Mouse (Mus musculus): Measurements from ENCODE around the gene Gm20388. TPM values are rescaled to one million over a fixed set of nuclear protein-coding genes. Genes with fewer than 3 reads are reported as not detected.
A peak's percentile ranks its signal among the peaks of the same experiment; 100 is the strongest.
"Not testable (repeated sequence)": the region's sequence is repeated elsewhere in the genome, so short reads cannot be mapped to it uniquely, and the experiment has no call there.

The Gm20388 gene
- total and polyA plus RNA-seq, 2 experiments from 2014 or later: 51.3 TPM; not detected in 1

GRCm38 (mm10) chr8:122569996-122570395 lies 2659.4 kb downstream of the Gm20388 start:
- ATAC-seq: no peak

GRCm38 (mm10) chr8:122571153-122571552 lies 2660.5 kb downstream of the Gm20388 start:
- Histone ChIP-seq H3K27me3 (ENCODE audit: insufficient read depth, low read length) (no peaks in the 10 kb centered on the region), H3K4me2 (ENCODE audit: low read depth) (no peak overlapping the region), H3K9ac (no peak overlapping the region), H3K36me3 (ENCODE audit: insufficient read depth) (peaks cover 16% of the 10 kb centered on the region), H3K27ac (ENCODE audit: low read depth, low read length) (no peak overlapping the region), H3K9me3 (ENCODE audit: low read length) (no peaks in the 10 kb centered on the region), H3K4me1 (ENCODE audit: insufficient read depth) (peaks cover 27% of the 10 kb centered on the region), H3K4me3 (ENCODE audit: low read depth, low read length) (no peak overlapping the region)
- TF ChIP-seq CTCF (IDR thresholded peaks at IDR 0.05; ENCODE audit: low read depth): no peak
- WGBS: 95% methylated on average over 11 of the region's 11 CpGs
- no peak for DNase-seq
- ATAC-seq: no peak

More at GRCm38 (mm10) chr8:122569996-122570395, 2659.4 kb downstream of the Gm20388 start:
- H3K9me3 ChIP-seq (ENCODE audit: low read length): no peaks in the 10 kb centered on the region
- TF ChIP-seq CTCF (IDR thresholded peaks at IDR 0.05; ENCODE audit: low read depth): no peak
- H3K36me3 ChIP-seq (ENCODE audit: insufficient read depth): peaks cover 16% of the 10 kb centered on the region
- no peaks in the 10 kb centered on the region for H3K27me3 ChIP-seq (ENCODE audit: insufficient read depth, low read length)
- no peak overlapping the region for H3K27ac ChIP-seq (ENCODE audit: low read depth, low read length)
- H3K9ac ChIP-seq: no peak overlapping the region
- no peak for DNase-seq
- no peak overlapping the region for H3K4me3 ChIP-seq (ENCODE audit: low read depth, low read length)
- WGBS: 96% methylated on average over 16 of the region's 16 CpGs
- H3K4me1 ChIP-seq (ENCODE audit: insufficient read depth): peaks cover 19% of the 10 kb centered on the region
- no peak overlapping the region for H3K4me2 ChIP-seq (ENCODE audit: low read depth)

GRCm38 (mm10) chr8:122571750-122572267 lies 2661.2 kb downstream of the Gm20388 start:
- WGBS: 91% methylated on average over 17 of the region's 17 CpGs
- no peak overlapping the region for H3K4me2 ChIP-seq (ENCODE audit: low read depth)
- no peaks in the 10 kb centered on the region for H3K27me3 ChIP-seq (ENCODE audit: insufficient read depth, low read length)
- TF ChIP-seq CTCF (IDR thresholded peaks at IDR 0.05; ENCODE audit: low read depth): no peak
- ATAC-seq (no peak), DNase-seq (no peak)
- peaks cover 16% of the 10 kb centered on the region for H3K36me3 ChIP-seq (ENCODE audit: insufficient read depth)
- no peak overlapping the region for H3K9ac ChIP-seq
- no peak overlapping the region for H3K27ac ChIP-seq (ENCODE audit: low read depth, low read length)
- H3K4me3 ChIP-seq (ENCODE audit: low read depth, low read length): no peak overlapping the region
- H3K9me3 ChIP-seq (ENCODE audit: low read length): no peaks in the 10 kb centered on the region
- H3K4me1 ChIP-seq (ENCODE audit: insufficient read depth): peaks cover 25% of the 10 kb centered on the region

GRCm38 (mm10) chr8:122572751-122573150 lies 2662.1 kb downstream of the Gm20388 start:
- H3K4me2 ChIP-seq (ENCODE audit: low read depth): no peak overlapping the region
- WGBS: 81% methylated on average over 3 of the region's 3 CpGs
- H3K9me3 ChIP-seq (ENCODE audit: low read length): no peaks in the 10 kb centered on the region
- H3K4me3 ChIP-seq (ENCODE audit: low read depth, low read length): no peak overlapping the region
- TF ChIP-seq CTCF (IDR thresholded peaks at IDR 0.05; ENCODE audit: low read depth): no peak
- peaks cover 16% of the 10 kb centered on the region for H3K36me3 ChIP-seq (ENCODE audit: insufficient read depth)
- peaks cover 24% of the 10 kb centered on the region for H3K4me1 ChIP-seq (ENCODE audit: insufficient read depth)
- no peak for DNase-seq
- no peaks in the 10 kb centered on the region for H3K27me3 ChIP-seq (ENCODE audit: insufficient read depth, low read length)
- ATAC-seq: no peak
- H3K27ac ChIP-seq (ENCODE audit: low read depth, low read length): peak overlapping the region; percentile 2; the same call in 1 of the 2 replicates
- H3K9ac ChIP-seq: no peak overlapping the region

GRCm38 (mm10) chr8:122573176-122573575 lies 2662.5 kb downstream of the Gm20388 start:
- 31% methylated on average over 4 of the region's 4 CpGs for WGBS
- DNase-seq (peak; percentile 50), ATAC-seq (peak; percentile 7; the same call in 1 of the 2 replicates)
- Histone ChIP-seq H3K4me1 (ENCODE audit: insufficient read depth) (peaks cover 24% of the 10 kb centered on the region), H3K27ac (ENCODE audit: low read depth, low read length) (peak overlapping the region; percentile 2; the same call in 1 of the 2 replicates), H3K36me3 (ENCODE audit: insufficient read depth) (peaks cover 16% of the 10 kb centered on the region)
- not testable (repeated sequence) for H3K4me2 ChIP-seq (ENCODE audit: low read depth); H3K27me3 ChIP-seq (ENCODE audit: insufficient read depth, low read length); H3K4me3 ChIP-seq (ENCODE audit: low read depth, low read length); H3K9ac ChIP-seq; H3K9me3 ChIP-seq (ENCODE audit: low read length)

- Histone ChIP-seq H3K36me3 (ENCODE audit: insufficient read depth) (peaks cover 16% of the 10 kb centered on the region), H3K4me2 (ENCODE audit: low read depth) (no peak overlapping the region), H3K4me3 (ENCODE audit: low read depth, low read length) (no peak overlapping the region), H3K4me1 (ENCODE audit: insufficient read depth) (peaks cover 22% of the 10 kb centered on the region), H3K27me3 (ENCODE audit: insufficient read depth, low read length) (no peaks in the 10 kb centered on the region), H3K27ac (ENCODE audit: low read depth, low read length) (0 out of 2 replicates have a peak overlapping the region, but pooled peaks have one; percentile 9), H3K9me3 (ENCODE audit: low read length) (no peaks in the 10 kb centered on the region), H3K9ac (no peak overlapping the region)
- 49% methylated on average over 9 of the region's 9 CpGs for WGBS
- ATAC-seq (no peak), DNase-seq (no peak)
- no peak for TF ChIP-seq CTCF (IDR thresholded peaks at IDR 0.05; ENCODE audit: low read depth)
These were observed 2662.9 kb downstream of the Gm20388 start for GRCm38 (mm10) chr8:122573577-122573976.

GRCm38 (mm10) chr8:122574264-122574663 lies 2663.6 kb downstream of the Gm20388 start:
- 74% methylated on average over 3 of the region's 3 CpGs for WGBS
- no peak for TF ChIP-seq CTCF (IDR thresholded peaks at IDR 0.05; ENCODE audit: low read depth)
- H3K9me3 ChIP-seq (ENCODE audit: low read length): no peaks in the 10 kb centered on the region
- ATAC-seq (no peak), DNase-seq (no peak)
- H3K27me3 ChIP-seq (ENCODE audit: insufficient read depth, low read length): no peaks in the 10 kb centered on the region
- H3K4me2 ChIP-seq (ENCODE audit: low read depth): no peak overlapping the region
- peaks cover 20% of the 10 kb centered on the region for H3K4me1 ChIP-seq (ENCODE audit: insufficient read depth)
- H3K9ac ChIP-seq: no peak overlapping the region
- peaks cover 16% of the 10 kb centered on the region for H3K36me3 ChIP-seq (ENCODE audit: insufficient read depth)
- H3K27ac ChIP-seq (ENCODE audit: low read depth, low read length): no peak overlapping the region
- no peak overlapping the region for H3K4me3 ChIP-seq (ENCODE audit: low read depth, low read length)

Measured in forebrain, postnatal 0 days (tissue).